Mouse (Mus musculus) gastrocnemius, postnatal 25 days (tissue): ENCODE measurements around the gene Ankrd52. TPM values are rescaled to one million over a fixed set of nuclear protein-coding genes. Genes with fewer than 3 reads are reported as not detected.

Source experiments
- DNase-seq: peaks from one replicate; pipeline ENCODE4 v3.0.0; 2022
- total RNA-seq, 2 experiments: library from RNA; stranded (reverse); gene quantifications; 1 replicate in 1 of 2; 2 replicates in 1 of 2; pipeline ENCODE4 v1.2.3; 2021

Gene Ankrd52
- total RNA-seq, 2 experiments from 2014 or later, result 61.5 to 70.1 TPM

GRCm38 (mm10) chr10:128401638-128402037 is 24.7 kb downstream of the Ankrd52 start:
- DNase-seq, result no peak

GRCm38 (mm10) chr10:128403931-128404330 is 27.0 kb downstream of the Ankrd52 start:
- DNase-seq, result no peak

- no peak for DNase-seq
Measured at GRCm38 (mm10) chr10:128408591-128409535, 31.9 kb downstream of the Ankrd52 start.

- DNase-seq, result peak; percentile 97
Measured at GRCm38 (mm10) chr10:128409692-128410559, 33.0 kb downstream of the Ankrd52 start.

GRCm38 (mm10) chr10:128410560-128410845 is 33.6 kb downstream of the Ankrd52 start:
- DNase-seq, result no peak

GRCm38 (mm10) chr10:128411211-128412054 is 34.5 kb downstream of the Ankrd52 start, which contains the start of the genes Nabp2 and Rnf41:
Nabp2 (minus strand) TSS chr10:128411492.
Rnf41 (plus strand) TSS chr10:128411657.
- peak; percentile 94 for DNase-seq

GRCm38 (mm10) chr10:128412055-128412381 is 35.1 kb downstream of the Ankrd52 start:
- peak; percentile 32 for DNase-seq

GRCm38 (mm10) chr10:128412558-128412957 is 35.6 kb downstream of the Ankrd52 start:
- DNase-seq, result no peak

- DNase-seq, result no peak
Measured at GRCm38 (mm10) chr10:128413076-128413475, 36.2 kb downstream of the Ankrd52 start.

- no peak for DNase-seq
Measured at GRCm38 (mm10) chr10:128414848-128415247, 37.9 kb downstream of the Ankrd52 start.

- DNase-seq, result no peak
Measured at GRCm38 (mm10) chr10:128422426-128422825, 45.5 kb downstream of the Ankrd52 start.

GRCm38 (mm10) chr10:128424604-128425003 is 47.7 kb downstream of the Ankrd52 start:
- no peak for DNase-seq

GRCm38 (mm10) chr10:128425260-128425659 is 48.3 kb downstream of the Ankrd52 start:
- no peak for DNase-seq

- no peak for DNase-seq
Measured at GRCm38 (mm10) chr10:128429052-128429451, 52.1 kb downstream of the Ankrd52 start.

- no peak for DNase-seq
Measured at GRCm38 (mm10) chr10:128429454-128429853, 52.5 kb downstream of the Ankrd52 start.

GRCm38 (mm10) chr10:128433417-128433816 is 56.5 kb downstream of the Ankrd52 start:
- DNase-seq, result no peak

- no peak for DNase-seq
Measured at GRCm38 (mm10) chr10:128434681-128435080, 57.8 kb downstream of the Ankrd52 start.

- no peak for DNase-seq
Measured at GRCm38 (mm10) chr10:128435186-128435823, 58.4 kb downstream of the Ankrd52 start.

- DNase-seq, result no peak
Measured at GRCm38 (mm10) chr10:128435873-128436272, 59.0 kb downstream of the Ankrd52 start.

- no peak for DNase-seq
Measured at GRCm38 (mm10) chr10:128436376-128436775, 59.5 kb downstream of the Ankrd52 start.

- DNase-seq, result no peak
Measured at GRCm38 (mm10) chr10:128438675-128439279, 61.9 kb downstream of the Ankrd52 start.
